Mouse (Mus musculus): ENCODE data around the gene Plekhm1.

GRCm38 (mm10) chr11:103315379-103315778 is 97.1 kb downstream of the Plekhm1 start:
- TF ChIP-seq CTCF (conservative IDR thresholded peaks at IDR 0.05; ENCODE audit: low read length): no peak
- no peak for TF ChIP-seq POU5F1 (IDR thresholded peaks at IDR 0.05; ENCODE audit: borderline replicate concordance, low read length)

All from E14TG2a.4 (cell line).